Mouse (Mus musculus) kidney, postnatal 25 days (tissue): Measurements from ENCODE around the gene Tcte2.

Experiments
- DNase-seq, 2 experiments: peaks; one replicate each; pipeline ENCODE4 v3.0.0; 2021; ENCODE audit warnings: mixed read lengths in 2 of 2

Gene Tcte2

GRCm38 (mm10) chr17:13716336-13716735, 45.3 kb downstream of the Tcte2 start:
- no peak for DNase-seq

- DNase-seq, result no peak
These were observed 46.1 kb downstream of the Tcte2 start for GRCm38 (mm10) chr17:13715511-13715910.

GRCm38 (mm10) chr17:13714654-13715053, 47.0 kb downstream of the Tcte2 start:
- peak in 1 of 2 experiments; percentile 74 for DNase-seq

GRCm38 (mm10) chr17:13714128-13714527, 47.5 kb downstream of the Tcte2 start:
- DNase-seq, result no peak

GRCm38 (mm10) chr17:13712518-13712917, 49.1 kb downstream of the Tcte2 start:
- DNase-seq, result no peak

- DNase-seq, result no peak
These were observed 49.5 kb downstream of the Tcte2 start for GRCm38 (mm10) chr17:13712116-13712515.

GRCm38 (mm10) chr17:13711173-13711572, 50.5 kb downstream of the Tcte2 start:
- no peak for DNase-seq

GRCm38 (mm10) chr17:13705481-13705921, 56.1 kb downstream of the Tcte2 start:
- DNase-seq, result peak; percentile 41 to 57

- no peak for DNase-seq
These were observed 57.9 kb downstream of the Tcte2 start for GRCm38 (mm10) chr17:13703611-13704320.

GRCm38 (mm10) chr17:13700131-13701016, 61.3 kb downstream of the Tcte2 start:
- DNase-seq, result peak; percentile 76 to 87

- DNase-seq, result peak; percentile 49 to 73
These were observed 61.9 kb downstream of the Tcte2 start for GRCm38 (mm10) chr17:13699716-13700115.

- no peak for DNase-seq
These were observed 63.4 kb downstream of the Tcte2 start for GRCm38 (mm10) chr17:13698194-13698593.

- DNase-seq, result no peak
These were observed 64.0 kb downstream of the Tcte2 start for GRCm38 (mm10) chr17:13697646-13698045.

- DNase-seq, result no peak
These were observed 65.7 kb downstream of the Tcte2 start for GRCm38 (mm10) chr17:13695881-13696280.

GRCm38 (mm10) chr17:13695211-13695610, 66.4 kb downstream of the Tcte2 start:
- no peak for DNase-seq

GRCm38 (mm10) chr17:13694181-13694580, 67.4 kb downstream of the Tcte2 start:
- DNase-seq, result no peak

GRCm38 (mm10) chr17:13687656-13688055, 74.0 kb downstream of the Tcte2 start:
- peak; percentile 82 to 86 for DNase-seq

- no peak for DNase-seq
These were observed 74.5 kb downstream of the Tcte2 start for GRCm38 (mm10) chr17:13687086-13687485.

GRCm38 (mm10) chr17:13685621-13686020, 76.0 kb downstream of the Tcte2 start:
- no peak for DNase-seq

- DNase-seq, result no peak
These were observed 77.4 kb downstream of the Tcte2 start for GRCm38 (mm10) chr17:13684256-13684655.

GRCm38 (mm10) chr17:13683411-13684174, 78.0 kb downstream of the Tcte2 start:
- DNase-seq, result peak; percentile 80 to 90

GRCm38 (mm10) chr17:13683027-13683410, 78.6 kb downstream of the Tcte2 start:
- no peak for DNase-seq
